8 mouse cellular contexts compared by ENCODE assay signal in genomic region chr4:136285811-136286371, GRCm38 (mm10). TPM values are rescaled to one million over a fixed set of nuclear protein-coding genes. Genes with fewer than 3 reads are reported as not detected.
DNase-seq lines count a peak whose midpoint lies in the region; ATAC-seq lines count a peak whose summit lies in the region.

No protein-coding gene starts in this region.

- peak overlapping the region; percentile 88 for H3K27ac ChIP-seq in hindbrain, embryonic 16.5 days (ENCODE audit: low read depth, low read length)
- peak overlapping the region; percentile 66 for H3K27ac ChIP-seq in macrophage

- H3K9ac ChIP-seq in hindbrain, embryonic 16.5 days (ENCODE audit: low read depth, low read length): peak overlapping the region; percentile 73

- H3K36me3 ChIP-seq in hindbrain, embryonic 16.5 days (ENCODE audit: control insufficient read depth, insufficient read depth, low read length): peaks cover 24% of the 10 kb centered on the region
- peaks cover 30% of the 10 kb centered on the region for H3K36me3 ChIP-seq in macrophage (ENCODE audit: inconsistent target)

- ATAC-seq in hindbrain, embryonic 16.5 days: peak; percentile 90

- under 1% methylated on average over 29 of the region's 29 CpGs for WGBS in hindbrain, embryonic 16.5 days
- 3% methylated on average over 29 of the region's 29 CpGs for WGBS in macrophage (ENCODE audit: missing documents)

- peaks cover 27% of the 10 kb centered on the region for H3K79me2 ChIP-seq in macrophage (ENCODE audit: inconsistent target)

- H3K4me1 ChIP-seq in hindbrain, embryonic 16.5 days (ENCODE audit: control insufficient read depth, insufficient read depth, low read depth, low read length): peaks cover 42% of the 10 kb centered on the region

- H3K4me2 ChIP-seq in hindbrain, embryonic 16.5 days (ENCODE audit: low read length): peak overlapping the region; percentile 91

- H3K4me3 ChIP-seq in hindbrain, embryonic 16.5 days (ENCODE audit: low read length): peak overlapping the region; percentile 61
- H3K4me3 ChIP-seq in macrophage (ENCODE audit: inconsistent target): peak overlapping the region; percentile 95

- peak; percentile 80 for DNase-seq in WW6 (ENCODE audit: low read depth, low spot score)
- DNase-seq in cerebellum, postnatal 4 days (ENCODE audit: low spot score in 2 of 2): peak; percentile 86 to 94
- peak; percentile 97 for DNase-seq in gastrocnemius, adult 18-20 months (ENCODE audit: low spot score)
- DNase-seq in left cerebral cortex, adult 18-20 months (ENCODE audit: low spot score in 2 of 2): peak; percentile 94 to 96
- peak; percentile 98 for DNase-seq in right cerebral cortex, adult 18-20 months
- peak; percentile 88 for DNase-seq in urinary bladder, postnatal 10 days (ENCODE audit: low spot score)

- H3K9me3 ChIP-seq in hindbrain, embryonic 16.5 days (ENCODE audit: control insufficient read depth, low read length): peaks cover 2% of the 10 kb centered on the region

- H3K27me3 ChIP-seq in hindbrain, embryonic 16.5 days (replicated peaks; ENCODE audit: control insufficient read depth, insufficient read depth, low read length): no peaks in the 10 kb centered on the region; the same call in 1 of the 2 replicates

RNA-seq across cellular contexts. Expression of gene Zfp46, which starts 1.4 kb away (rescaled TPM):
- total RNA-seq in gastrocnemius, adult 18-20 months (2021): 10 to 100 TPM; 29.7 to 33.3 TPM
- 35.2 and 44.8 TPM in 2 replicates for polyA plus RNA-seq in hindbrain, embryonic 16.5 days (2015; fragmentation: Nextera tagmentation; extraction: Ambion mirVana)
- 10 to 100 TPM; 41.5 to 43.6 TPM for total RNA-seq in left cerebral cortex, adult 18-20 months (2021)
- 10 to 100 TPM in 11 of 26 experiments, 1 to 10 TPM in 15; 2.3 to 16.3 (median 9.3) TPM for total RNA-seq in macrophage (2018; cell fraction: chromatin; rRNA removed)
- 10 to 100 TPM in 17 of 26 experiments, 1 to 10 TPM in 9; 6.4 to 15.7 (median 10.5) TPM for total RNA-seq in macrophage (2018; cell fraction: cytosol; rRNA removed)
- 10 to 100 TPM in 15 of 26 experiments, 1 to 10 TPM in 11; 5.7 to 20.6 (median 11.9) TPM for total RNA-seq in macrophage (2018; cell fraction: nucleus; rRNA removed)
- polyA plus RNA-seq in macrophage (2018): 6.8 to 8.2 TPM (median 7.8 TPM) in 3 replicates

RNA-seq across cellular contexts. Expression of gene Hnrnpr, which starts 24.9 kb away (rescaled TPM):
- 10 to 100 TPM; 21.4 to 27.4 TPM for total RNA-seq in gastrocnemius, adult 18-20 months (2021)
- 166 and 174 TPM in 2 replicates for polyA plus RNA-seq in hindbrain, embryonic 16.5 days (2015; fragmentation: Nextera tagmentation; extraction: Ambion mirVana)
- total RNA-seq in left cerebral cortex, adult 18-20 months (2021): 10 to 100 TPM; 84.7 to 86.8 TPM
- 10 to 100 TPM; 13.5 to 73.0 (median 39.3) TPM for total RNA-seq in macrophage (2018; cell fraction: chromatin; rRNA removed)
- total RNA-seq in macrophage (2018; cell fraction: cytosol; rRNA removed): 10 to 100 TPM; 26.3 to 45.4 (median 34.9) TPM
- total RNA-seq in macrophage (2018; cell fraction: nucleus; rRNA removed): 10 to 100 TPM; 16.7 to 95.3 (median 34.3) TPM
- 38.7 to 76.3 TPM (median 63.8 TPM) in 3 replicates for polyA plus RNA-seq in macrophage (2018)

RNA-seq across cellular contexts. Expression of gene Tcea3, which starts 38.4 kb away (rescaled TPM):
- total RNA-seq in gastrocnemius, adult 18-20 months (2021): 100 to 1,000 TPM; 379 to 395 TPM
- 2.1 and 3.5 TPM in 2 replicates for polyA plus RNA-seq in hindbrain, embryonic 16.5 days (2015; fragmentation: Nextera tagmentation; extraction: Ambion mirVana)
- under 1 TPM; 0.49 to 0.77 TPM for total RNA-seq in left cerebral cortex, adult 18-20 months (2021)
- total RNA-seq in macrophage (2018; cell fraction: chromatin; rRNA removed): 1 to 10 TPM in 2 of 26 experiments, not detected in 24; 1.2 to 2.9 TPM
- total RNA-seq in macrophage (2018; cell fraction: cytosol; rRNA removed): under 1 TPM in 12 of 26 experiments, not detected in 14; 0.09 to 0.22 (median 0.13) TPM
- under 1 TPM in 2 of 26 experiments, not detected in 24; 0.40 to 0.43 TPM for total RNA-seq in macrophage (2018; cell fraction: nucleus; rRNA removed)
- polyA plus RNA-seq in macrophage (2018): not detected in 3 replicates

Comparison
In these comparisons a context has a peak if more than half of its experiments do, and no peak if none do; other contexts are left out.
1. Peak in every context shown above with its lines: DNase-seq, ATAC-seq, H3K4me3 ChIP-seq and H3K27ac ChIP-seq.
2. RNA of gene Tcea3, which starts 38.4 kb away (total RNA-seq): 379 to 395 TPM in gastrocnemius, adult 18-20 months; 0.49 to 0.77 TPM in left cerebral cortex, adult 18-20 months; every median in the first group is over 100 times any median in the second.